Mouse (Mus musculus) inflammation-experienced regulatory T-cells, adult 6 months (primary cell): ENCODE results near the gene Atf4. TPM values are rescaled to one million over a fixed set of nuclear protein-coding genes. Genes with fewer than 3 reads are reported as not detected.
A peak's percentile ranks its signal among the peaks of the same experiment; 100 is the strongest.

Source experiments
- ATAC-seq: one replicate; pipeline ENCODE4 v1.8.0; 2017
- polyA plus RNA-seq, 3 experiments: library from polyadenylated mRNA; unstranded; fragments of 100-300 nt; shearing (Covaris generic); gene quantifications; one replicate each; pipeline ENCODE4 v1.2.1; 2017

Gene Atf4
- polyA plus RNA-seq, 3 experiments from 2014 or later = 78.7 to 96.6 (median 84.8) TPM

DNA sequence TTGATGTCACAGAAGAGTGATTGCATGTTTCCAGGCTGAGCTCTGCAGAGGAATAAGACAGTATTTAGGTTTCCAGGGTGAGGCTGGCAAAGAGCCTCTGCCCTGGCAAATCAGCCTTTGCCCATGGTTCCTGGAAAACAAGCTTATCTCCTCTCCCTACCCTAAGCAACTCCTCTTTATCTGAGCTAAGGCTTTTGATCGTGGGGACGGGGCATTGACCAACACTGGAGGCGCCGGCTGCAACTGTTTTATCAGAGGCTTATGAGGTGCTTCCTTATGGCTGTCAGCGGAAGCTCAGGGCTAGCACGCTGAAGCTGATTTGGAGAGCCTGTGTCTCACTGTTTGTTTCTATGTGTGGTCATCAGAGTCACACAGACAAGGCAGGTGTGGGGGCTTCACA is 4.4 kb upstream of the Atf4 start:
- ATAC-seq = no peak

DNA sequence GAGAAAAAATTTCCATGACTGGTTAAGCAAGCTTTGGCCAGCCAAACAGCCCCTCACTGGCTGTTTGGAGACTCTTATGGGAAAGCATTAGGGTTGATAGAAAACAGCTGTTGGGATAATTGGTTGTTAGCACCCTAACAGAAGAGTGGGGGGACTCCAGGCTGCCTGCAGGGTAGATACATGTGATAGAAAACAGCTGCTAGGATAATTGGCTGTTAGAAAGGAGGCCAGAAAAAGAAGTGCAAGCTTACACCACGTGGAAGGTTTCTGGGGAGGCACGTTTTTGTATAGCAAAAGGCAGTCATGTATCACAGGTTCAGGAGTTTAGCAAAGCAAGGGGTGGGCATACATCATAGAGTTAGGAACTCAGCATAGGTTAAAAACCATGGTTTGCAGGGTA is 1.5 kb upstream of the Atf4 start:
- no peak for ATAC-seq

DNA sequence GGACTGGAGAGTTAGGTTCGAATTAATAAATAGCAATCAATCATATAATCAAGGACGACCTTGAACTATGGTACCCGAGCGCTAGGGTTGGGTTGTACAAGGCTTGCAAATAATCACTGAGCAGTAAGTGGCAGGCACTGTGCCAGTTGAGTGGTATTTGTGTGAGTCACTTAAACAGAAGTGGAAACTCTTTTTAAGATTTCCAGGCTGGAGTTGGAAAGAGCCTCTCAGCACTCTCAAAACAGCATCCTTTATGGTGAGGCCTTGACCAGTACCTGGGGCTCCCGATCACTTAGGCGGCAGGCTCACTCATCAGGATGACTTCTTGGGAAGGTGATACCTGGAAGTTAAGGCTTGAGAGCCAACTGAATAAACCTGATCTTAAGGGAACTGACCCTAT is 777 bp upstream of the Atf4 start:
- no peak for ATAC-seq

DNA sequence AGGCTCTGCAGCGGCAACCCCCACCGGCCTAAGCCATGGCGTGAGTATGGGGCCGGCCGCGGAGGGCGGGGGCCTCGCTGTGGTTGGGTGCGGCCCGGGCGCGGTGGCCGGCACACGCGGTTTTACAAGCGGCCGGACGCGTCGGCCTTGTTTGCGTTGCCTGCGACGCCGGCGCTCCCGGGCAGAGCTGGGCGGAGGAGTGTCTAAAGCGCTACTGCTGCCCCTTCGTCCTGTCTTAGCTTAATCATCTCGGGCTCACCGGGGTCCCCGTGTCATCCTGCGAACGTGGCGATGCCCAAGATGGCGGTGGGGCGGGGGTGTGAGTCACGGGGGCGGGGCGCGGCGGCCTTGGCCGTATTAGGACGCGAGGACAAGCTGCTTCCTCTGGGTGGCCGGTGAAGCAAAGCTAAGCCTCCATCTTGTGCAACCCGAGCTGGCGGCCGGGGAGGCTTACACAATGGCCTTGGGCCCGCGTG is 700 bp downstream of the Atf4 start:
- no peak for ATAC-seq

DNA sequence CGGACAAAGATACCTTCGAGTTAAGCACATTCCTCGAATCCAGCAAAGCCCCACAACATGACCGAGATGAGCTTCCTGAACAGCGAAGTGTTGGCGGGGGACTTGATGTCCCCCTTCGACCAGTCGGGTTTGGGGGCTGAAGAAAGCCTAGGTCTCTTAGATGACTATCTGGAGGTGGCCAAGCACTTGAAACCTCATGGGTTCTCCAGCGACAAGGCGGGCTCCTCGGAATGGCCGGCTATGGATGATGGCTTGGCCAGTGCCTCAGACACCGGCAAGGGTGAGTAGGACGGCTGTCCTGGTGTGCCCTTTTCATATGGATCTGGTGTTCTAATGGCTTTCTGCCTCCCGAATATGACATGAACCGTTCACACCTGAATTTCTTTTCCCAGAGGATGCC is 1.3 kb downstream of the Atf4 start:
- ATAC-seq = no peak

DNA sequence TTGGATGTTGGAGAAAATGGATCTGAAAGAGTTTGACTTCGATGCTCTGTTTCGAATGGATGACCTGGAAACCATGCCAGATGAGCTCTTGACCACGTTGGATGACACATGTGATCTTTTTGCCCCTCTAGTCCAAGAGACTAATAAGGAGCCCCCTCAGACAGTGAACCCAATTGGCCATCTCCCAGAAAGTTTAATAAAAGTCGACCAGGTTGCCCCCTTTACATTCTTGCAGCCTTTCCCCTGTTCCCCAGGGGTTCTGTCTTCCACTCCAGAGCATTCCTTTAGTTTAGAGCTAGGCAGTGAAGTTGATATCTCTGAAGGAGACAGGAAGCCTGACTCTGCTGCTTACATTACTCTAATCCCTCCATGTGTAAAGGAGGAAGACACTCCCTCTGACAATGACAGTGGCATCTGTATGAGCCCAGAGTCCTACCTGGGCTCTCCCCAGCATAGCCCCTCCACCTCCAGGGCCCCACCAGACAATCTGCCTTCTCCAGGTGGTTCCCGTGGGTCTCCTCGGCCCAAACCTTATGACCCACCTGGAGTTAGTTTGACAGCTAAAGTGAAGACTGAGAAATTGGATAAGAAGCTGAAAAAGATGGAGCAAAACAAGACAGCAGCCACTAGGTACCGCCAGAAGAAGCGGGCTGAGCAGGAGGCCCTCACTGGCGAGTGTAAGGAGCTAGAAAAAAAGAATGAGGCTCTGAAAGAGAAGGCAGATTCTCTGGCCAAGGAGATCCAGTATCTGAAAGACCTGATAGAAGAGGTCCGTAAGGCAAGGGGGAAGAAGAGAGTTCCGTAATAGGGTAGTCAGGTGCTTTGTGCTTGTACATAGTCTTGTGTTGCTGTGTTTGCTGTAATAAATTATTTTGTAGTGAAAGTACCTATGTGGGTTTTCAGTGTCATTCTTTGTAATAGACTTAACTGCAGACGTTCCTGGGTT is 1.9 kb downstream of the Atf4 start:
- ATAC-seq = no peak

DNA sequence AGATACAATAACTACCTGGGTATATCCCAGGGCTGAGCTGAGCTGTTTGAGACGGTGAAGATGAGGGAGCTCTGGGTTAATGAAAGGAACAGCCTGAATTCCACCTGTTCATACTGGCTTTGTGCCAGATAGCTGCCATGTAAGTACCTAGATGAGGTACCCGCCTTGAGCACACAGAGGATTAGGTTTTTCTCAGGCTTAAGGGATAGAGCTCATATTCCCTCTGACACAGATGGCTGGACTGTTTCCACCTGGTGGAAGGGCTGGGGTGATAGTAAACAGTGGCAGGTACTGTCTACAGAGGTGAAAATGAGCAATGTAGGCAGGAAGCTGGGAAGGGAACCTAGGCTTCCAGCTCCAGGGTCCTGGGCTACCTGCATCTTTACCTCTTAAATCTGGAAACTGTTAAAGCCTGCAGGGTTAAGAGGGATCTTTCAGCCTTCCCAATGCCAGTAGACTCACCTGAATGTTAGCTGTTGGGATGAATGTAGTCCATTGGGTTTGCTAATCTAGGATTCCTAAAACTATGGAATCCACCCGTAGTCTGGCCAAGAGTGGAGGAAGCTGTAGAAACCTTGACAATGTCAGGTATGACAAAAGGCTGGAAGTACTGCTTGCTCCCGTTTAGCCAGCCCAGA is 2.7 kb downstream of the Atf4 start:
- ATAC-seq = no peak

DNA sequence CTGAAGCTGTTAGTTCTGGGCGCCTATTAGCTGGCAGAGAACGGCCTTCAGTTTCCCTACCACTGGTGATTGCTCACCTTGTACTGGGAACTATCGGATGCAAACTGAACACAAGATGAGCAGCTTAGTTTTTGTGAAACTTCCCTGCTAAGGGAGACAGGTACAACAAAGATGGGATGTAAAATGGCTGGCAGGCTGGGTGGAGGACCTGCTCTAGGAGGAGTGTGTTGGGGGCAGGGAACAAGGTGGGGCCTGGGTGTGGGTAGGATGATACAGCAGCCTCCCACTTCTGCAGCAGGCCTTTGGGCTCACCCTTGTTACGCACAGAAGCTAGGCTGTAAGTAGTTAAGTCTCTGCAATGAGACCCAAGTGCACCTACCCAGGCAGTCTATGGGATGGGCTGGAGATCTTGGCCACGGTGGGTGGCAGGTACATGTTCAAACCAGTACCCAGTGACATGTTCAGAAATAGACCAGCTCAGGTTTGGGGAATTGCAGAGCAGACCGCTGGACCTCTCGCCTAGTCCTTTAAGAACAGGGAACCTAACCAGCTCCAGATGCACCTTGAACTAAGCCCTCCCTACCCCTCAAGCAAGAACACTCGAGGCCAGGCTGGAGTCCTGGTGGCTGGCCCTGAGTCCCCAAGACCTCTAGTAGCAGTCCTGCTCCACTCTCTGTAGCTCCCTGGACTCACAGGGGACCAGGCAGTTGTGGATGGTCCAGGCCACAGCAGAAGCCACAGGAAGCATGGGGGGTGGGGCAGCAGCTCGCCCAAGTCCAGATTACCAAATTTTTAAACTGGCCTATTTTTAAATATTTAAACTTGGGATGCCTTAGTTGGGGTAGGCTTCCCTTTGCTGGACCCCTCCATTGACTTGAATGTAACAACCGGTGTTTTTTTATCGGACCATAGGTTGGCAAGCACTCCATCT is 3.5 kb downstream of the Atf4 start:
- ATAC-seq = no peak

DNA sequence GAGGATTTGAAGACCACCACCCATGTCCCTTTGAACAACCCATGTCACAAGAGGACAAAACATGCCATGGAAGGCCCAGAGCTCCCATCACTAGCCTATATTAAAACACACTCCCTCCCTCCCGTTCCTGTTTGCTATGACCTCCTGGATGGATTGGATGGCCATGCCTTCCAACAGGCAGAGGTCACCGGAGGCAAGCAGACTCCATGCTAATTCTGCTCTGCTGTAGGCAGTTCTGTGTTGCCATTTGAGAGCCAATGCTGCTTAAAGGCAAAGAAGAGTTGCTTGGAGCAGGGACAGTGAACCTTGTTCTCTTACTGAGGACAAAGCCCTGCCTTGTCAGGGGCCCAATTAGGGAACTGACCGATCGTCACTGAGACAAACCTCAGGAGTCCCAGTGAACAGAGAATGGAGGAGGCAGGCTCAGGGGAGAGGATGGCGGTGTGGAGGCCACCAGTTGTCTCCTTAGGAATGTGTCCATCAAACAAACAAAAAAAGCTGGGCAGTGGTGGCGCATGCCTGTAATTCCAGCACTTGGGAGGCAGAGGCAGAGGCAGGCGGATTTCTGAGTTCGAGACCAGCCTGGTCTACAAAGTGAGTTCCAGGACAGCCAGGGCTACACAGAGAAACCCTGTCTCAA is 4.5 kb downstream of the Atf4 start:
- ATAC-seq = no peak

DNA sequence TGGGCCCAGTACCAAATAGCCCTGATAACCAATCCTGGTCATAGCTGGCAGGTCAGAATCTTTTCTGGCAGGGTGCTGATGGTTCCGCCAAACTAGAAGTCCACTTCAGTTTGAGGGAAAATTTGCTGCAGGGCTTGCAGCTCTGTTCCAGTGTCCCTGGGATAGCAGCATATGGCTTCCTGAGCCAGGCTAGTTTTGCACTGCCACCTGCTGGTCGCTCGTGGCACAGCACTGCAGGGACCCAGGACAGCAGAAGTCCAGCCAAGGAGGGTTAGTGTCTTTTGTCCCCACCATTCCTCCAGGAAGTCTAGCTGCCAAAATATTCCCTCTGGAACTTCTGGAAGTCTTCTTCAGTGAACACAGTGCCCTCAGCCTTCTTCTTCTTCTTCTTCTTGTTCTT is 5.7 kb downstream of the Atf4 start:
- ATAC-seq = no peak

DNA sequence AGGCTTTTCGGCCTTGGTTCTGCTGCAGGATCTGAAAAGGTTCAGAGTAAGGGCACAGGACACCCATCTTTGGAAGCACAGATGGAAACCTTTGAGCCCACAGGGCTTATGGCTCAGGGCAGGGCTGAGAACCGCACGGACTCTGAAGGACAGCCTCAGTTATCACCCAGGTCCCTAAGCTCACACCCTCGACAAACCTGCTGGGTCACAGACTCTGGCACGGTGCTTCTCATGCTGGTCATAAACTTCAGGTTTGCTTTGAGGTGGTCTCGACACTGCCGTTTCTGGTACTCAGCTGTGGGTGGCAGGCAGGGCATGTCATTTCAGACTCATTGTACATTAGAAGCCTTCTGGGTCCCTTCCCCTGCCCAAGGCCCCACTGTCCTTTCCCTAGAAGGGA is 6.1 kb downstream of the Atf4 start:
- no peak for ATAC-seq

DNA sequence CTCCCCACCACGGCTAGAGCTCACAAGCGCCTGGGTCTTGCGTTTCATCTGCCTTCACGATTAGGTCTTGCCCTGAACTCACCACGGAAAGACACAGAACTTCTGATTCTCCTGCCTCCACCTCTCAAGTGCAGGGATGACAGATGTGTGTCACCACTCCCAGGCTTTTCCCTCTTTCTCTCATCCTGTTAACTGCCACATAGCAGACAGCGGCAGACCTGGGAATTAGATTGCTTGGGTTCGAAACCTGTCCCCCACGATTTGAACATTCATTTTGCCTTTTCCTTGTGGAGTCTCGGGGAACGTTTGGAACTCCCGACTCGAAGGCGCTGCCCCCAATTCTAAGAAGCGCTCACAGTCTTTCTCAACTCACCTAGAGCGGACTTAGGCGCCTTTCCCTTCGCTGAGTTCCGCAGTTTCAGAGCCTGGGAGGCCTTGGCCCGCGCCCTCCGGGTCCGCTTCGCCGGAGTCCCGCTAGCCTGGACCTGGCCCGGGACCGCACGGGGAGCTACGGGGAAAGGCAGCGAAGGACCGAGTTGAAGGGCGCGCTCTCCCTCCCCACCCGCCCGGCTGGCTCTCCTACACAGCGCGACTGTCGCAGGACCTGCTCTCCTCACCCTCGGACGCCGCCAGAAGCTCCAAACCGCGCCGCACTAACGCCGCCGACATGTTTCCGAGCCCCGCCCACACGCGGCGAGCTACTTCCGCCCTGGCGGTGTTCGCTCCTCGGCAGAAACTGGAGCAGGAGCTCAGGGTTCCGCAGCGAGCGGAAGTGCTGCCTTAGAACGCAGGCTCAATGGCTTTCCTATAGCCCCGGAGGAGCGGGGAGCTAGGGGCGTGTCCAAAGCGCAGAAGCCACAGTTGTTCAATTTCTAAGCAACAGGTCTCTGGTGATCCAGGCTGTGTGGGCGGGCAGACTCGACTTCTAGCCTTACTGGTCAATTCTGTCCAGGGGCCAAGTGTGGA is 8.9 kb downstream of the Atf4 start, which contains the start of gene Rps19bp1:
Gene Rps19bp1 (minus strand): TSS at position 706 of the 966 bp plus-strand sequence.
- ATAC-seq = peak; percentile 97

DNA sequence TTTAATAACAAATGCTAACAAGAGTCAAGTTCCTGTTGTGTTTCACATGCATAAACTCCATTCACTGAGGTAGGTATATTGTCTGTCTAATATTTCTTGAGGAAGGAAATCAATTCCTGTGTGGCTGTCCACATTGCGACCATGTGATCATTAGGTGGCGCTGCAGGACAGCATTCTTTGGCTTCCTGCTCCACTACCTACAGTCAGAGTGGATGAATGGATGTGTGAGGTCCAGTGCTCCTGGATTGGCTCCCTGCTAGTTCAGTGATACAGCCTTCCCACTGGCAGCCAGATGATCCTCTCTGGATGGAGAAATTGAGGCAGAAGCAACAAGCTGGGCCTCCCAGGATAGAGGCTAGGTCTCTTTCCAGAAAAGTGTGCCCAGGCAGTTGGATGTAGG is 11.3 kb downstream of the Atf4 start:
- no peak for ATAC-seq

DNA sequence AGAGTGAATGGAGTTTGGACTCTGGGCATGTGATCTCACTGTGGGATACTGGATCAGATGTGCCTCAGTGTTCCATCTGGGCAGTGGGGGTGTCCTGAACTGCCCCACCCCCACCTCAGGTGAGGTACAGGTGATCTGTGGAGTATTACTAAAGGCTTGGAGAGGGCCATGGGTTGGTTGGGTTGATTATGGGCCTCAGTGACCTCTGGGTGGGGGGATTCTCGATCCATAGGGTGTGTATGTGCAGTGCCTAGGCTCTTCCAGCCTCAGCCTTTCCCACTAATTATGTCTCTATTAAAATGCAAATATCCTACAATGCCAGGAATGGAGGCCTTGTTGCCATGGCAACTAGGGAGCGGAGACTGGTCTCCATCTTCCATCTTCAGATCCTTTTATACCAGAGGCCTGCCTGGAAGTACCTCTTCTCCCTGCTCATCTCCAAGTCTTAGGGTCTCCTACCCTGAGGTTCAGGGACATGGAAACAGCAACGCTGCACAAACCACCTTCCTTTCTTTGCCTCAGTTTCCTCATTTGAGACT is 16.9 kb downstream of the Atf4 start:
- ATAC-seq = no peak

DNA sequence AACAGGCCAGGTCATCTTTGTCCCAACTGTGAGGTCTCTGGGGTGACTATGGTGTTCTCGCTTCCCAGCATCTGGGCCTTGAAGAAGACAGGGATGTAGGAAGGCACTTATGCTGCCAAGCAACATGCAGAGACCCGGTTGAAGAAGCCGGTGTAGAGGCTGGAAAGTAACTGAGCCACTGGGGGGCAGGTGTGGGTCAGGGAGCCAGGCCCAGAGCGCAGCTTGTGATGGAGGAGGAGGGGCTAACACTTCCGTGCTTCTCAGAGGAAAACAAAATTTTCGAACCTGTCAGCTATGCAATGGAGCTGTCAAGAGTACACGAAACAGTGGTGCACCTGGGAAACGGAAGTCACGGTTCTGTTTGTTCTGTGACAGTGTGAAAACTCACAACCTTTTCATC is 22.1 kb downstream of the Atf4 start:
- no peak for ATAC-seq

DNA sequence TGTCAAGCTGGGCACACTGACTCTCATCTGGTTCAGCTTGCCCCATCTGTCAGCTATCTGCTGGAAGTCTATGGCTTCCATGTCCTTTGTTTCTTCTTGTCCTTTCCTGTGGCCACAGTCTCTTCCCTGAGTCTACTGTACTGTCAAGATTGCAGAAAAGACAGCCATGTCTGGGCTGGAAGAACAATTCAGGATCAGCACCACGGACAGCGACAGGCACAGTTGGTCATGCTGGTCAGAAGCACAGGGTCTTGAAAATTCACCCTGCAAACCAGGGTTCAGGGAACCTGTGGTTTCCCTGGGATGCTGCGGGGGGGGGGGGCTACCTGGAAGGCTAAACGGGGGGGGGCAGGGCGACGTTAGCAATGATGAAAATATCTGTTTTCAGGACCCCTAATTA is 22.6 kb downstream of the Atf4 start:
- ATAC-seq = no peak

DNA sequence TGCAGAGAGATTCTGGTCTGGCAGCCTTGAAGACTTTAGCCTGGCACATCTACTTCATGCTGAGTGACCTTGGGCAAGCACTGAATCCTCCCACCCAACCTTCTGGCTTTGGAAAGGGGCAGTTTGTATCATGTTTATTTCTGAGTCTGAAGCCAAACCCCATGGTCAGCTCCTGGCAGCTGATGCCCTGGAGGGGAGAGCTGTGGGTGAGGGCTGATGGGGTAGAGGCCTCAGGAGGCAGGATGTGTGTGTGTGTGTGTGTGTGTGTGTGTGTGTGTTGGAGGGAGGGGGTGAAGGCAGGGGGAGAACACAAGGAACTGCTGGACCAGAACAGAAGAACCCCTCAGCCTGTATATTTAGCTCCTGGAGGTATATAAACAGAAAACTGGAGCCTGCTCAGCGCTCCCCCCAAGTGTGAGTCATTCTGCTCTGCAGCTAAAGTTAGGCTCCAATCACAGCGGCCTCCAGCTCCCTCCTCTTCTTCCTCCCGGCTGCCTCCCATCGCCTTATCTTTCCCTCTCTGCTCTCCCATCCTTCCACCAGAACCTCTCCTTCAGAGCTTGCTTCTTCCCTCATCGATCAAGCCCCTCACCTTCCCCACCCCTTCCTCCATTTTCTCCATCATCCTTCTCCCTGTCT is 23.3 kb downstream of the Atf4 start:
- ATAC-seq = no peak

DNA sequence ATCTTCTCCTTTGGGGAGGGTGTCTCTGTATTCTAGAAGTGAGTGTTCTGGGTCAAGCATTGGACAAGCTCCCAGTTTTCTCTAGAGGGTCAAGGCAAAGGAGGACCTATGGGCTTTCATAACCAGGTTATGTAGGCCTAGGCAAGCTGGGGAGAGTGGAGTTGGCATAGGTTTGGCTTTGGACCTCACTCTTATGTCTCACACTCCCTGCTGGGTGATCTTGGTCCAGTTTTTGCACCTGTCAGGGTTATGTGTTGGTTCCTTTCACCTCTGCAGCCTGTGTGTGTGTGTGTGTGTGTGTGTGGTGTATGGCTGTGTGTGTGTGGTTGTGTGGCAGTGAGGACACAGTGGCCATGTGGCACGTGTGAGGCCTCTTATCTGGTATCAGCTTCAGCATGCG is 24.1 kb downstream of the Atf4 start:
- ATAC-seq = no peak

DNA sequence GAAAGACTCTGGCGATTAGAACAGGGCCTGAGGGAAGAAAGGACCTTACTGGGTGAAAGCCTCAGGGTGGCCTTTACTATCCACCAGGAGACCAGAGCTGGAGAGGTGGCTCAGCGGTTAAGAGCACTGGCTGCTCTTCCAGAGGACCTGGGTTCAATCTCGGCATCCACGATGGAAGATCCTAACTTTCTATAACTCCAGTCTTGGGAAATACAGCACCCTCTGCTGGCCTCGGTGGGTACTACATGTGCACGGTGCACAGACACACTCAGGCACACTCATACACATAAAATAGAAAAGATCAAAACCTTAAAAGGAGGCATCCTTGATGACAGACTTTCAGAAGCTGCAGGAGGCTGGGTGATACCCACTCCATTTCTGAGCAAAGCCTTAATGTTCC is 25.7 kb downstream of the Atf4 start:
- ATAC-seq = no peak

DNA sequence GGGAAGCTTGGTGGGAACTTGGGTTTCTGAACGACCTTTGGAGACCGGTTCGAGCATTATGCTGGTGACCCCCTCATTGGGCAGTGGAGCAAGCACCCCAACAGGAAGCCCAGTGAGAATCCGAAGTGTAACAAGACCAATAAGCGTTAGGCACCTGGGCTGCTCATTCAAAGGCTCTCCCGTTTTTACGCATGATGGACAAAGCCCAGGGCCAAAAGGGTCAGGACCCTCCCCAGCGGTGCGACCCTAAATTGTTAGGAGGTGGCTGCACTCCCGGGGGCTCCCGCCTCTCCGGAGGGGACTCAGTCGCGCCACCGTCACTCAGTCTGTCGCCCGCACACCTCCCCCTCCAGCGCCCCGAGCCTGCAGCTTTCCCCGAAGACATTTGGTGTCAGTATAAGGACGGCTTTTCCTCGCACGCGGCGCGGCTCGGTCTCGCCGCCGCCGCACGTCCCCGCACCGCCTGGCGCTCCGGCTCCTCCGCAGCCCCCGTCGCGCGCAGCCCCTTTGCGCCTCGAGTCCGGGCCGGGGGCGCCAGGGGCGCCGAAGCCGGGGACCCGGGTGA is 31.9 kb downstream of the Atf4 start, which contains the start of gene Cacna1i:
Gene Cacna1i (plus strand): TSS at position 388 of the 565 bp plus-strand sequence.
- ATAC-seq = no peak
